In the genomic region with DNA sequence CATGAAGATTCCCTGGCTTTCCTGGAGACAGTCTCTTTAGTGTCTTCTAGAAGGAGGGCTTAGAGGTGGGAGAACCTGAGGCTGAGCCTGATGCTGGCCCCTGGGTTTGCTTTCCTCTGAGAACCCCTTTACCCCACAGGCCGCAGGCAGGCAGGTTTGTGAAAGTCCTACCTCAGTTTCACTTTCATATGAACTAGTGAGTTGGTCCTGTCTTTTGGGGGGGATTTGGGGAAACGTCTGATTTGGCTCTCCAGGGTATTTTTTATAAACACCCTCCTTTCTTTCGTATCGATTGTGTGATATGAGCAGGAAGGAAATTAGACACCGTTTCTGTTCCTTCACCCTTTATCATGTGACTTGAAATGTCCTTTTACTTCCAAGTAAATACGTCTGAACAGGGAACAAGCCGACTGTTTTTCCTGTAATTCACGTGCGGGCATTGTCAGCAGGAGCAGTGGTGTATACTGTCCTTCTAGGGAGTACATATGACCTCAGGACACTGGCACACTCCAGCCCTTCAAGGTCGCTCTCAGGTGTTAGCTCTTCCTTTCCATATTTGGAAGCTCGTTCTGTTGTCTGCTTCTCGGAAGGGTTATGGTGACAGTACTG, we compare ENCODE assay signal across 9 mouse cellular contexts.
DNase-seq lines count a peak whose midpoint lies in the region; ATAC-seq and TF ChIP-seq lines count a peak whose summit lies in the region.
"Had no signal": no experiment of that assay in that cellular context is flagged by ENCODE, and none has a peak within 500 bp of the region (broad histone marks: within the 10 kb centered on the region; RNA-seq: fewer than 3 reads in every experiment).

No protein-coding gene starts in this region.

- peak; percentile 5 for DNase-seq in cerebellum, adult 9-10 months
- DNase-seq in cerebellum, postnatal 36 days, result no peak
- DNase-seq in lung, embryonic 14.5 days, result no peak
- DNase-seq in lung, postnatal 25 days (ENCODE audit: low spot score), result no peak
- no peak for DNase-seq in gastrocnemius, postnatal 10 days
- no peak for DNase-seq in urinary bladder, postnatal 10 days (ENCODE audit: low spot score)
- DNase-seq: right cerebral cortex, adult 18-20 months had no signal

- H3K9ac ChIP-seq in lung, embryonic 14.5 days, result peak overlapping the region; percentile 32
- peak overlapping the region; percentile 50 for H3K9ac ChIP-seq in heart, embryonic 14.5 days (ENCODE audit: low read length)

- peaks cover 32% of the 10 kb centered on the region for H3K36me3 ChIP-seq in lung, embryonic 14.5 days (ENCODE audit: insufficient read depth)
- peaks cover 21% of the 10 kb centered on the region for H3K36me3 ChIP-seq in heart, embryonic 14.5 days (ENCODE audit: control insufficient read depth, insufficient read depth, low read length)
- H3K36me3 ChIP-seq in myocyte (ENCODE audit: control insufficient read depth, insufficient read depth), result peaks cover 21% of the 10 kb centered on the region

- 28% methylated on average over 12 of the region's 12 CpGs for WGBS in lung, embryonic 14.5 days
- WGBS in heart, embryonic 14.5 days, result 36% methylated on average over 12 of the region's 12 CpGs

- H3K4me2 ChIP-seq in lung, embryonic 14.5 days, result peak overlapping the region; percentile 67
- H3K4me2 ChIP-seq in heart, embryonic 14.5 days (ENCODE audit: low read length), result peak overlapping the region; percentile 45
- H3K4me2 ChIP-seq in myocyte (ENCODE audit: low read depth), result peak overlapping the region; percentile 99

- no peak for TF ChIP-seq CTCF in lung, embryonic 14.5 days (IDR thresholded peaks at IDR 0.05; ENCODE audit: low read depth)

- peaks cover 45% of the 10 kb centered on the region for H3K4me1 ChIP-seq in lung, embryonic 14.5 days (ENCODE audit: insufficient read depth)
- H3K4me1 ChIP-seq in heart, embryonic 14.5 days (ENCODE audit: control insufficient read depth in 2 of 2, insufficient read depth in 2 of 2, low read length in 2 of 2), result peaks cover 40 to 95% of the 10 kb centered on the region in 2 experiments

- no peaks in the 10 kb centered on the region for H3K27me3 ChIP-seq in lung, embryonic 14.5 days (ENCODE audit: insufficient read depth, low read length)
- no peaks in the 10 kb centered on the region for H3K27me3 ChIP-seq in heart, embryonic 14.5 days (ENCODE audit: control insufficient read depth, insufficient read depth, low read length)
- no peaks in the 10 kb centered on the region for H3K27me3 ChIP-seq in myocyte (ENCODE audit: control insufficient read depth, insufficient read depth, insufficient read length)

- TF ChIP-seq POLR2A in myocyte (IDR thresholded peaks at IDR 0.05; ENCODE audit: insufficient read length, low read depth), result no peak

- no peak overlapping the region for H3ac ChIP-seq in myocyte (ENCODE audit: control insufficient read depth, insufficient read length)

- H3K27ac ChIP-seq in lung, embryonic 14.5 days (ENCODE audit: low read depth), result peak overlapping the region; percentile 65
- peak overlapping the region; percentile 2 to 69; a peak in 3 of 4 replicates for H3K27ac ChIP-seq in heart, embryonic 14.5 days (replicated peaks in 1 of 2; ENCODE audit: control insufficient read depth in 1 of 2, insufficient read depth in 1 of 2, low read depth in 2 of 2, low read length in 2 of 2)

- peaks cover 99% of the 10 kb centered on the region for H3K79me2 ChIP-seq in myocyte (ENCODE audit: control insufficient read depth, insufficient read depth)

- no peak for ATAC-seq in lung, embryonic 14.5 days (ENCODE audit: insufficient read depth)
- ATAC-seq in heart, embryonic 14.5 days (ENCODE audit: insufficient number of reproducible peaks, insufficient read depth, low FRiP score, low read depth), result no peak

- H3K4me3 ChIP-seq in lung, embryonic 14.5 days (ENCODE audit: low read depth, low read length), result peak overlapping the region; percentile 18
- H3K4me3 ChIP-seq in heart, embryonic 14.5 days (ENCODE audit: control insufficient read depth in 1 of 2, insufficient read depth in 1 of 2, low read depth in 1 of 2, low read length in 2 of 2), result no peak overlapping the region
- H3K4me3 ChIP-seq in myocyte, result peak overlapping the region; percentile 86

- H3K9me3 ChIP-seq in lung, embryonic 14.5 days (ENCODE audit: low read depth, low read length), result no peaks in the 10 kb centered on the region
- H3K9me3 ChIP-seq in heart, embryonic 14.5 days (ENCODE audit: control insufficient read depth, low read length), result no peaks in the 10 kb centered on the region

TF ChIP-seq in myocyte, 11 proteins besides CTCF, POLR2A, EP300 and RAD21:
- peak; percentile 27 for TF ChIP-seq SRF (IDR thresholded peaks at IDR 0.05; ENCODE audit: control insufficient read depth, insufficient read length, low read depth)
- no peak for TF ChIP-seq MAX (IDR thresholded peaks at IDR 0.05; ENCODE audit: low read depth)
- TF ChIP-seq POLR2AphosphoS2 (IDR thresholded peaks at IDR 0.05; ENCODE audit: insufficient read length, low read depth), result peak; percentile 23
- no peak for TF ChIP-seq TCF12 (IDR thresholded peaks at IDR 0.05; ENCODE audit: insufficient read depth, poor library complexity, severe bottlenecking)

Comparison
In these comparisons a context has a peak if more than half of its experiments do, and no peak if none do; other contexts are left out.
1. H3K4me2 ChIP-seq: peak in every context shown above with its lines; median percentile 99 in myocyte; 67 in lung, embryonic 14.5 days; 45 in heart, embryonic 14.5 days.
2. H3K4me3 ChIP-seq: peak in lung, embryonic 14.5 days (single experiment) and myocyte (single experiment); none in heart, embryonic 14.5 days (0 of 2).